Mouse (Mus musculus) adrenal gland, postnatal 14 days (tissue): Measurements from ENCODE around the gene Agps. TPM values are rescaled to one million over a fixed set of nuclear protein-coding genes. Genes with fewer than 3 reads are reported as not detected.

Source experiments
- total RNA-seq: library from RNA; stranded (reverse); gene quantifications from 2 replicates; pipeline ENCODE4 v1.2.3, GENCODE M21; 2021

Agps gene
- total RNA-seq, 1 experiment from 2014 or later, result 40.2 TPM

Other genes with a start within 250 kb of the Agps start
- 509 and 538 TPM in 2 replicates for gene Hnrnpa3, start 172.9 kb upstream of the Agps start, total RNA-seq
- 93.6 and 103 TPM in 2 replicates for gene Nfe2l2, start 127.5 kb upstream of the Agps start, total RNA-seq
- gene Ttc30b, start 106.4 kb downstream of the Agps start, total RNA-seq, result 14.7 and 15.1 TPM in 2 replicates
- gene Ttc30a2, start 146.0 kb downstream of the Agps start, total RNA-seq, result 0.34 and 0.44 TPM in 2 replicates
- gene Ttc30a1, start 149.8 kb downstream of the Agps start, total RNA-seq, result 2.3 and 3.8 TPM in 2 replicates